Mouse (Mus musculus): ENCODE measurements around the gene Dnaaf3.

DNA sequence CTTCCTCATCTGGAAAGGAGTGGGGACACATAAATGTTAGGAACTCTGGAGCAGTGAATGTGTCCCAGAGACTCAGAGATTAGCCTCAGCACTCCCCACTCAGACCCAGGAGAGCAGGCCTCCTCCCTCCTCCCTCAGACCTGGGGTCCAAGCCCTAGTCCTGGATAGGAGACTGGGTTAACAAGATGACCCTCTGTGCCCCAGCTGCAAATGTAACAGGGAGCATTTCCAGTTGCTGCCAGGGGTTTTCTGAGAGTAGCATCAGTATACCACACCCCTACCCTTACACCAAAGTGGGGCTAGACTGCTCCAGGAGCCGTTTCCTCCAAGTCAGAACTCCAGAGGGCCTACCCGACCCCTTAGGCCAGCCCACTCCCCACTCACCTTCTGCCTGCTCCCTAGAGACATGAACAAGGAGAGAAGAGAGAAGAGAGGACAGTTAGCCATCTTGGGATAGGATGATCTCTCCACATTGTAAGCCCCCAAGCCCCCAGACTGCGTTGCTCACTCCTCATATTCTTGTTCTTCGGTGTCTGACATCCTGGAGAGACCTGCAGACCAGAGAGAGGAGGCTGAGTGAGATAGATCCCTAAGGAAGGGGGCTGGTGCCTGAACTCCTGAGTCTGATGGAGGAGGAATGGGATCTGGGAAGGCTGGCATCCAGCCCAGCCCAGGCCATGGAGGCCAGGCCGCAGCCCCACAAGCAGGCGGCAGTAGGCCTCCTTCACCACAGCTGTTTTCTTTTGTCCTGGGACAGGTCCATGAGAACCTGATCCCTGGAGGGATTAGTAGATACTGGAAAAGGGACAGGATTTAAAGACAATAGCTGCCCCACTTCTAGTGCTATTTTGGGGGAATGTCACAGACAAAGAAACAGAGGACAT is 18.2 kb downstream of the Dnaaf3 start:
- TF ChIP-seq POLR2A (IDR thresholded peaks at IDR 0.05; ENCODE audit: control insufficient read depth, low read depth, low read length) = no peak
- TF ChIP-seq CTCF (IDR thresholded peaks at IDR 0.05; ENCODE audit: control insufficient read depth, insufficient read depth, insufficient replicate concordance, low read depth, low read length) = no peak
